Mouse (Mus musculus): ENCODE measurements around the gene Amhr2.

The Amhr2 gene

GRCm38 (mm10) chr15:102470605-102471294 lies 25.6 kb downstream of the Amhr2 start:
- peak; percentile 90 for DNase-seq (ENCODE audit: low read depth, low spot score)

DNA sequence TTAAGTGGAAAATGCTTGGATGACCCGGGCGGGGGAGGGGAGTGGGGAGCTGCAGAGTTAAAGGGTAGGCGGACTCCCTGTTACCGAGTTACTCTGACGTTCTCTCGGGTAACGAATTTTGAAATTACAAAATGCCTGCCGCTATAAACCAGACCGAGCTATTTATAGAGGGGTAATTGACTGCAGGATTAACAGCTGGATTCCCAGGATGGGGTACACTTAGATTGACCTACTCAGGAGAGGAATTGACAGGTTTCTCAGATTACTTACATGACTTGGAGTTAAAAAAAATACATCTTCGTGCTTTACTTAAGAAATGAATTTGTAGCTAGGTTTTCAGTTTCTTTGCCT lies 26.1 kb downstream of the Amhr2 start:
- DNase-seq (ENCODE audit: low read depth, low spot score): no peak

DNA sequence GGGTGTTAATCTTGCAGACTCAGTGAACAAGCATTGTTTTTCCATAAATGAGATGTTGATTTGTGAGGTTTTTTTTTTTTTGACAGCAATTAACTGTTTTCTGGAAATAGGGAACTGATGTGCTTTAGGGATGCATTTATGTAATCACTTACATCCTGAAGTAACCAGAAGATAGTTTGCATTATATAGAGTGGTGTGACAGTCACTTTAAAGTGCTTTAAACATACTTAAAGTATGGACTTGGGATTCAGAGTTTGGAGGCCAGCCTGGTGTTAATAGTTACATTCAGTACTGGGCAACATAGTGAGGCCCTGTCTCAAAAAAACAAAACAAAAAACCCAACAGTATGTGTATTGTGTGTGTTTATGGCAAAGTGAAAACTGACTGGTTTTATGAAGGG lies 26.6 kb downstream of the Amhr2 start:
- no peak for DNase-seq (ENCODE audit: low read depth, low spot score)

DNA sequence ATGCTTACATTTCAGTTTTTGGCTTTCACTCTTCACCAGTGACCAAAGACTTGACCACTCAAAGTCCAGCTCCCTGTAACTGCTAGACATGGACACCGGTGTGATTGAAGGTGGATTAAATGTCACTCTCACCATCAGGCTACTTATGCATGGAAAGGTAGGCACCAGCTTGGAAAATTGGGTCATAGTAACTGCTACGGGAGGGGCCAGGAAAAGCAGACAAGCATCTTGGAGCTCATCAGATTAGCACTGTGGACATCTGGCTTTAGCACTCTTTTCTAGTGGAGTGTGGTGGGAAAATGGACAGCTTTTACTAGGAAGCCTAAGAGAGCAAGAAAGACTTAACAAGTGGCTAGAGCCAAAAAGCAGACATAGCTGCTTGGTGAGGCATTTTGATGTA lies 28.1 kb downstream of the Amhr2 start:
- DNase-seq (ENCODE audit: low read depth, low spot score): no peak

DNA sequence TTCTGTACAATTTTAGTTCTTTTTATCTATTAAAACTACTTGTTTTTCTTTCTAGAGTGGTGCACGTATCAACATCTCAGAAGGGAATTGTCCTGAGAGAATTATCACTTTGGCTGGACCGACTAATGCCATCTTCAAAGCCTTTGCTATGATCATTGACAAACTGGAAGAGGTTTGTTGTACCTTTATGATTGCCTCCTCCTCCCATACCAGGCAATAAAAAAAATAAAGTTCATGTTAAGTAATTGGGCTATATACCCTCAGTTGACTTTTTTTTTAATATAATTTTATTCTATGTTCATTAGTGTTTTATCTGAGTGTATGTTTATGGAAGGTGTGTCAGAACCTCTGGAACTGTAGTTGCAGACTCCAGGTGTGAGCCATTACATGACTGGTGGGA lies 29.4 kb downstream of the Amhr2 start:
- no peak for DNase-seq (ENCODE audit: low read depth, low spot score)

DNA sequence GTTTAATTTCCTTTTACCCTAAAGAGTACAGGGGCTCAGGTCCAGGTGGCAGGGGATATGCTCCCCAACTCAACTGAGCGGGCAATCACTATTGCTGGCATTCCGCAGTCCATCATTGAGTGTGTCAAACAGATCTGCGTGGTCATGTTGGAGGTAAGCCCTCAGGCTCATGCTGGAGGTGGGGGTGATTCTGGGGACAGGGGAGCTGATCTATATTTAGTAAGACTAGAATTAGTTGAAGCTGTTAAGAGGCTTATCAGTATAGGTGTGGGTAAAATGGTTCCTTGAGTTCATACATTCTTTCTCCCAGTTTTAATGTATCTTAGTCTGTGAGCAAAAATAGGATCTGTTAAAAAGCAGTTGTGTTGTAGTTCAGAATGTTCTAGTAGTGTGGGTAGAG lies 38.0 kb downstream of the Amhr2 start:
- no peak for DNase-seq (ENCODE audit: low read depth, low spot score)

DNA sequence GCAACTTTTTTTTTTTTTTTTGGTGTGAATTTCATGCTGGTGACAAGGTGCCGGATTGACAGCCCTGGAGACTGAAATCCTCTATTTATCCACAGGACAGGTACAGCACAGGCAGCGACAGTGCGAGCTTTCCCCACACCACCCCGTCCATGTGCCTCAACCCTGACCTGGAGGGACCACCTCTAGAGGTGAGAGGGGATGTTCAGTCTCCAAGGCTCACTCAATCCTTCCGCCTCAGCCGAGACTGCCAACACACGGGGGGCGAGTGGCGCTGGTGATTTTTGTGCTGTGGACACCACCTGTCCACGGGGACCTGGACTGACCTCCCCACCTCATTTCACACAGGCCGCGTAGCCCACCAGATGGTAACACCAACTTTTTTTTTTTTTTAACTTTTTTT lies 40.7 kb downstream of the Amhr2 start:
- no peak for DNase-seq (ENCODE audit: low read depth, low spot score)

- no peak for DNase-seq (ENCODE audit: low read depth, low spot score)
Measured at GRCm38 (mm10) chr15:102487664-102488063, 42.5 kb downstream of the Amhr2 start.

DNA sequence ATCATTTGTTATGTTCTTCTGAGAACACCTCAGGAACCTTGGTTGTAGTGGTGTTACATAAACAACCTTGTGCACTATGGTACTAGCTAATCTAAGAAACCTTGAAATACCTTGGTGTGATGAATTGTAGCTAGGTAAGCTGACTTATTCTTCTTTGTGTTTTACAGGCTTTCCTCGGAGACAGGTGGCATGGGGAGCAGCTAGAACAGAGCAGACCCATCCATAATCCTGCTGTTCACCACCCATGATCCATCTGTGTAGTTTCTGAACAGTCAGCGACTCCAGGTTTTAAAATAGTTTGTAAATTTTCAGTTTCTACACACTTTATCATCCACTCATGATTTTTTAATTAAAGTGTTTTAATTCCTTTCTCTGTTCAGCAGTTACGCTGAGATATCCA lies 53.2 kb downstream of the Amhr2 start:
- no peak for DNase-seq (ENCODE audit: low read depth, low spot score)

DNA sequence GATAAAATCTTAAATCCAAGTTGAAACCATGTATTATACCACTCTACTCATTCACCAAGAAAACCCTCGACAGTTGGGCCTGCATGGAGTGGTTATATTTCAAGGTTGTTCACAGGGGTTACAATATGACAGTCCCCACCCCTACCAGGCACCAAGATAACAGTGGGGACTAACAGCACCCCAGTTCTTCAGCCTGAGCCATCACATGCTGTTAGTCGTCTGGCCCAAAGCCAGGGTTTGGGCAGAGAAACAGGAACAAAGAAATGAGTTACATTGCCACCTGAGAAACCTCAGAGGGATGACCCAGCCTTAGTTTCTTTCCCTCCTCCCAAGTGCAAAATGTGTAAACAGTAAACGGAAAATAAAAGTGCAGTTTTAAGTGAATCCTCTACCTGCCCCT lies 54.2 kb downstream of the Amhr2 start:
- no peak for DNase-seq (ENCODE audit: low read depth, low spot score)

DNA sequence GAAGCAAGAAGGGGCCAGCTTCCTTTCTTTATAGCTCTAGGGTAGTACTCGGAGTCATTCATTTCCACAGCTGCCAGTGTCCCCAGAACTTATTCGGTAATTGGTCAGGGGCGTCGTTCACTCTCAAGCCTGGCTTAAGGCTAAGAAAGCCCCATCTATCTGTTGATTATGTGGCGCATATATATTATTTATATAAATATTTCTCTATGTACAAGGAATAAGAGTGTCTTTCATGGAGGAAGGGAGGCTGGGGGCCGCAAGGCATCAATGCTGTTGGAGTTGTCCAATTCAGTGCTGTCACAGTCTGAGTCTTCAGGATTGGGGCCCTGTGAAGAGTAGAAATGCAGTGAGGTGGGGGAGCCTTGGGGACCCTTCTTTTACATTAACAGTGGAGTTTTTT lies 54.7 kb downstream of the Amhr2 start:
- no peak for DNase-seq (ENCODE audit: low read depth, low spot score)

- no peak for DNase-seq (ENCODE audit: low read depth, low spot score)
Measured at GRCm38 (mm10) chr15:102500479-102500878, 55.3 kb downstream of the Amhr2 start.

- DNase-seq (ENCODE audit: low read depth, low spot score): no peak
Measured at GRCm38 (mm10) chr15:102501084-102501814, 56.1 kb downstream of the Amhr2 start.

DNA sequence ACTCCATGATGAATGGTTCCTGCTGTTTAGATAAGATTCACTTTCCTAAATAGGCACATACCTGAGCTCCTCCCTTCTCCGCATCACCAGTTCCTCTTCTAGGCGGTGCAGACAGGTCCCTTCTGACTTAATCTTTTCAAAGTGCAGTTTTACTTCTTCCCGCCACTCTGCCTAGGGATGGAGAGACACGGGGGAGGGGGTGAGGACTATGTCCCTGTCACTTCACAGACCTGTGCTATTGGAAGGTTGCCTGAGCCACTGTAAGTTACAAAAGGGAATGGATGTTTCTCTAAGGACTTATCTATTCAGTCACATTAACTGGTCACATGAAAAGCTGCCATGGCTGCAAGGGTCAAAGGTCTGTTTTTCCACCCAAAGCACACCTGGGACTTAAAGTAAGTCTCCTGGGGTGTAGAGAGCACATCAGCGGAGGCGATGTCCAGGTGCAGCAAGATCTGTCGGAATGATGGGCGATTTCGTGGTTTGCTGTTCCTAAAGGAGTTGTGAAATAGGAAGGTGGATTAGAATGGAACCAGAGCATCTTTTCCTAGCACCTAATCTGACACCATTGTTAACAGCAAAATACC lies 57.2 kb downstream of the Amhr2 start:
- DNase-seq (ENCODE audit: low read depth, low spot score): no peak

DNA sequence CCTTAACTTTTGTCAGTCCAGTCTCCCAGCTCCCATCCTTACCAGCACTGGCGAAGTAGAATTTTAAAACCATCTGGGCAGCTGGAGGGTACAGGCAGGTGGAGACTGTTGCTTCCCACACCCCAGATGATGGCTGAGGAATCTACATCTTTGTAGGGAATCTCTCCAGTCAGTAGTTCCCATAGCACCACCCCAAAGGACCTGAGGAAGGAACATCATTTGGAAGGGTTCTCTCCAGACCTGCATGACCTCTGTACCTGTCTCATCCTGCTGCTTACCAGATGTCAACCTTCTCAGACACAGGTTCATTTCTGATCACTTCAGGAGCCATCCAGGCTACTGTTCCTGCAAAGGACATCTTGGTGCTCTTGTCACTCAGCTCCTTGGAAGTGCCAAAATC lies 58.3 kb downstream of the Amhr2 start, which contains the start of gene Gm10337:
TSS of gene Gm10337 (plus strand) at position 276 of the 400 bp plus-strand sequence.
- no peak for DNase-seq (ENCODE audit: low read depth, low spot score)
